Comparison of ENCODE assay signal across 26 mouse cellular contexts in the genomic region with DNA sequence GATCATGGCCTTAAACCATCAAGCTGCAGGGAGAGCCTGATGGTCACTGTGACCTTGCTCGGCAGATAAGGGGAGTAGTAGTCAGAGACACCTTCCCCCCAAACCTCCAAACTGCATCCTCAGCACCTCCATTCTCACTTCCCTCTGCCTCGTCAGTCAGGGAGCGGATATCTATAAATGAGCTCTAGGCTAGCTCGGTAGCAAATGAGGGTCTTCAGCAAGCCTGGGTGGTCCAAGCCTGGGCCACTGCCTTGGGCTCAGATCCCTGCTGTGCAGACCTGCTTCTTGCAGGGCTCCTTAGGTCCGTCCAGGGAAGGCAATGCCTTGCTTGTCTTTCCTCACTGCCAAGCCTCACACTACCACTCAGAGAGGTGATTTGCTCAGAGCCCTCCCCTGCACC. TPM values are rescaled to one million over a fixed set of nuclear protein-coding genes. Genes with fewer than 3 reads are reported as not detected.
DNase-seq lines count a peak whose midpoint lies in the region; ATAC-seq lines count a peak whose summit lies in the region.
"Had no signal": no experiment of that assay in that cellular context is flagged by ENCODE, and none has a peak within 500 bp of the region (broad histone marks: within the 10 kb centered on the region; RNA-seq: fewer than 3 reads in every experiment).

No protein-coding gene starts in this region.

- no peak for ATAC-seq in hindbrain, embryonic 14.5 days (ENCODE audit: low FRiP score)
- ATAC-seq: CD4-positive, CD25-positive, alpha-beta regulatory T cell, adult 4 months; intestine, postnatal 0 days had no signal

- no peaks in the 10 kb centered on the region for H3K9me3 ChIP-seq in hindbrain, embryonic 10.5 days
- no peaks in the 10 kb centered on the region for H3K9me3 ChIP-seq in hindbrain, embryonic 14.5 days (ENCODE audit: control insufficient read depth, low read length)
- H3K9me3 ChIP-seq: embryonic facial prominence, embryonic 12.5 days; forebrain, embryonic 15.5 days; G1E; heart, embryonic 15.5 days; hindbrain, embryonic 15.5 days had no signal

- no peaks in the 10 kb centered on the region for H3K36me3 ChIP-seq in hindbrain, embryonic 10.5 days
- H3K36me3 ChIP-seq in hindbrain, embryonic 14.5 days (replicated peaks; ENCODE audit: control insufficient read depth, insufficient read depth) = no peaks in the 10 kb centered on the region
- no peaks in the 10 kb centered on the region for H3K36me3 ChIP-seq in macrophage (ENCODE audit: inconsistent target)
- H3K36me3 ChIP-seq: embryonic facial prominence, embryonic 12.5 days; forebrain, embryonic 15.5 days; G1E; heart, embryonic 15.5 days; hindbrain, embryonic 15.5 days had no signal

- 0 out of 2 replicates have a peak overlapping the region, but pooled peaks have one; percentile 23 for H3K27ac ChIP-seq in hindbrain, embryonic 10.5 days
- no peak overlapping the region for H3K27ac ChIP-seq in hindbrain, embryonic 14.5 days
- peak overlapping the region; percentile 99 for H3K27ac ChIP-seq in brown adipose tissue, adult 24 weeks (replicated peaks; ENCODE audit: low read depth, low read length)
- peak overlapping the region; percentile 27; the same call in 1 of the 2 replicates for H3K27ac ChIP-seq in macrophage
- H3K27ac ChIP-seq: embryonic facial prominence, embryonic 12.5 days; forebrain, embryonic 15.5 days; heart, embryonic 15.5 days; hindbrain, embryonic 15.5 days had no signal

- no peak overlapping the region for H3K9ac ChIP-seq in hindbrain, embryonic 14.5 days
- H3K9ac ChIP-seq: embryonic facial prominence, embryonic 12.5 days; forebrain, embryonic 15.5 days; heart, embryonic 15.5 days; hindbrain, embryonic 15.5 days had no signal

- H3K4me1 ChIP-seq in hindbrain, embryonic 10.5 days (replicated peaks) = peaks cover 46% of the 10 kb centered on the region
- no peaks in the 10 kb centered on the region for H3K4me1 ChIP-seq in hindbrain, embryonic 14.5 days (replicated peaks; ENCODE audit: control insufficient read depth, insufficient read depth, low read length)
- peaks cover 23% of the 10 kb centered on the region for H3K4me1 ChIP-seq in brown adipose tissue, adult 24 weeks (ENCODE audit: control insufficient read depth, insufficient read depth, insufficient read length, low read length)
- H3K4me1 ChIP-seq: forebrain, embryonic 15.5 days had no signal

- no peak overlapping the region for H3K4me2 ChIP-seq in hindbrain, embryonic 14.5 days (replicated peaks)
- H3K4me2 ChIP-seq: embryonic facial prominence, embryonic 12.5 days; forebrain, embryonic 15.5 days; heart, embryonic 11.5 days; heart, embryonic 15.5 days; hindbrain, embryonic 15.5 days had no signal

- no peaks in the 10 kb centered on the region for H3K79me2 ChIP-seq in macrophage (ENCODE audit: inconsistent target)

- no peak overlapping the region for H3K4me3 ChIP-seq in hindbrain, embryonic 10.5 days
- H3K4me3 ChIP-seq in hindbrain, embryonic 14.5 days (replicated peaks; ENCODE audit: low read length) = no peak overlapping the region
- H3K4me3 ChIP-seq in brown adipose tissue, adult 24 weeks (ENCODE audit: insufficient read depth, low read depth, low read length) = no peak overlapping the region
- H3K4me3 ChIP-seq in macrophage (ENCODE audit: inconsistent target) = no peak overlapping the region
- H3K4me3 ChIP-seq: embryonic facial prominence, embryonic 12.5 days; forebrain, embryonic 15.5 days; heart, embryonic 15.5 days; hindbrain, embryonic 15.5 days had no signal

- WGBS in hindbrain, embryonic 10.5 days = 70% methylated on average over 5 of the region's 5 CpGs
- 77% methylated on average over 5 of the region's 5 CpGs for WGBS in hindbrain, embryonic 14.5 days
- WGBS in macrophage (ENCODE audit: missing documents) = 58% methylated on average over 5 of the region's 5 CpGs

- DNase-seq in cerebellum, postnatal 10 days = peak; percentile 30 to 35
- no peak for DNase-seq in cerebellum, adult 11 months
- DNase-seq in hindbrain, embryonic 10.5 days (ENCODE audit: low spot score) = no peak
- DNase-seq in hindbrain, embryonic 14.5 days (ENCODE audit: low spot score) = no peak
- no peak for DNase-seq in kidney, postnatal 36 days
- DNase-seq: B cell, adult 2 months; gastrocnemius, postnatal 25 days; heart, postnatal 14 days; kidney, adult 8-10 months had no signal

- H3K27me3 ChIP-seq in hindbrain, embryonic 10.5 days (ENCODE audit: insufficient read depth, poor library complexity, severe bottlenecking) = peaks cover 7% of the 10 kb centered on the region
- no peaks in the 10 kb centered on the region for H3K27me3 ChIP-seq in hindbrain, embryonic 14.5 days (ENCODE audit: control insufficient read depth, insufficient read depth, low read length)
- H3K27me3 ChIP-seq: embryonic facial prominence, embryonic 12.5 days; forebrain, embryonic 15.5 days; hindbrain, embryonic 15.5 days had no signal

RNA-seq across cellular contexts. Expression of gene Slco2b1, which starts 2.4 kb away (rescaled TPM):
- polyA plus RNA-seq in hindbrain, embryonic 10.5 days (2016; fragmentation: Nextera tagmentation; extraction: Ambion mirVana) = 2.3 and 3.5 TPM in 2 replicates
- 7.7 and 8.4 TPM in 2 replicates for polyA plus RNA-seq in hindbrain, embryonic 14.5 days (2014; fragmentation: Nextera tagmentation; extraction: Ambion mirVana)
- 8.4 and 9.7 TPM in 2 replicates for polyA plus RNA-seq in brown adipose tissue, adult 24 weeks (2012; ENCODE audit: insufficient read depth, insufficient read length, missing spikeins)
- 10 to 100 TPM in 3 of 26 experiments, 1 to 10 TPM in 6, under 1 TPM in 7, not detected in 10; 0.19 to 14.7 (median 2.9) TPM for total RNA-seq in macrophage (2018; cell fraction: chromatin; rRNA removed)
- total RNA-seq in macrophage (2018; cell fraction: cytosol; rRNA removed) = 10 to 100 TPM in 2 of 26 experiments, 1 to 10 TPM in 11, under 1 TPM in 12, not detected in 1; 0.04 to 12.3 (median 4.5) TPM
- total RNA-seq in macrophage (2018; cell fraction: nucleus; rRNA removed) = 10 to 100 TPM in 4 of 26 experiments, 1 to 10 TPM in 9, under 1 TPM in 4, not detected in 9; 0.10 to 14.2 (median 6.4) TPM
- polyA plus RNA-seq in macrophage (2018) = 9.7 to 16.8 TPM (median 10.0 TPM) in 3 replicates

RNA-seq across cellular contexts. Expression of gene Olfr520, which starts 21.3 kb away (rescaled TPM):
- not detected in 2 replicates for polyA plus RNA-seq in hindbrain, embryonic 10.5 days (2016; fragmentation: Nextera tagmentation; extraction: Ambion mirVana)
- polyA plus RNA-seq in hindbrain, embryonic 14.5 days (2014; fragmentation: Nextera tagmentation; extraction: Ambion mirVana) = not detected in 2 replicates
- polyA plus RNA-seq in brown adipose tissue, adult 24 weeks (2012; ENCODE audit: insufficient read depth, insufficient read length, missing spikeins) = not detected in 2 replicates
- not detected for total RNA-seq in macrophage (2018; cell fraction: chromatin; rRNA removed)
- total RNA-seq in macrophage (2018; cell fraction: cytosol; rRNA removed) = not detected
- not detected for total RNA-seq in macrophage (2018; cell fraction: nucleus; rRNA removed)
- polyA plus RNA-seq in macrophage (2018) = not detected in 3 replicates
- total RNA-seq: adrenal gland, adult 8-10 months; common myeloid progenitor, adult 5-6 weeks; gastrocnemius, adult 18-20 months; gastrocnemius, postnatal 25 days; heart, adult 18-20 months; hematopoietic stem cell, adult 5-6 weeks had no signal
- polyA plus RNA-seq: CD4-positive, CD25-positive, alpha-beta regulatory T cell, adult 4 months; embryonic facial prominence, embryonic 12.5 days; forebrain, embryonic 11.5 days; forebrain, embryonic 15.5 days; G1E; heart, embryonic 11.5 days; heart, embryonic 15.5 days; hindbrain, embryonic 15.5 days; intestine, postnatal 0 days had no signal

RNA-seq across cellular contexts. Expression of gene Olfr521, which starts 54.6 kb away (rescaled TPM):
- not detected in 2 replicates for polyA plus RNA-seq in hindbrain, embryonic 10.5 days (2016; fragmentation: Nextera tagmentation; extraction: Ambion mirVana)
- polyA plus RNA-seq in hindbrain, embryonic 14.5 days (2014; fragmentation: Nextera tagmentation; extraction: Ambion mirVana) = not detected in 2 replicates
- polyA plus RNA-seq in brown adipose tissue, adult 24 weeks (2012; ENCODE audit: insufficient read depth, insufficient read length, missing spikeins) = not detected in 2 replicates
- total RNA-seq in macrophage (2018; cell fraction: chromatin; rRNA removed) = not detected
- not detected for total RNA-seq in macrophage (2018; cell fraction: cytosol; rRNA removed)
- total RNA-seq in macrophage (2018; cell fraction: nucleus; rRNA removed) = not detected
- not detected in 3 replicates for polyA plus RNA-seq in macrophage (2018)
- total RNA-seq: adrenal gland, adult 8-10 months; common myeloid progenitor, adult 5-6 weeks; gastrocnemius, adult 18-20 months; gastrocnemius, postnatal 25 days; heart, adult 18-20 months; heart, postnatal 14 days; hematopoietic stem cell, adult 5-6 weeks had no signal
- polyA plus RNA-seq: CD4-positive, CD25-positive, alpha-beta regulatory T cell, adult 4 months; embryonic facial prominence, embryonic 12.5 days; forebrain, embryonic 11.5 days; forebrain, embryonic 15.5 days; frontal cortex, adult 2 months; G1E; heart, embryonic 11.5 days; heart, embryonic 15.5 days; hindbrain, embryonic 15.5 days; intestine, postnatal 0 days had no signal

Comparison
In these comparisons a context has a peak if more than half of its experiments do, and no peak if none do; other contexts are left out.
1. DNase-seq: peak in cerebellum, postnatal 10 days (2 of 2); none in cerebellum, adult 11 months (single experiment), hindbrain, embryonic 10.5 days (single experiment), hindbrain, embryonic 14.5 days (single experiment) and kidney, postnatal 36 days (0 of 2).